Mouse (Mus musculus) MN1 (cell line): ENCODE measurements around the gene Nanp.

Source experiments
- DNase-seq: peaks from one replicate; pipeline ENCODE4 v3.0.0-alpha.2; 2016; ENCODE audit warnings: low spot score

The Nanp gene

GRCm38 (mm10) chr2:151039232-151039695 lies at the start of gene Nanp, which contains the start of gene Ninl:
TSS of gene Nanp (minus strand) at chr2:151039398.
TSS of gene Ninl (minus strand) at chr2:151039382.
- peak; percentile 98 for DNase-seq

GRCm38 (mm10) chr2:151056637-151057036 lies 17.4 kb upstream of the Nanp start:
- DNase-seq: no peak

- no peak for DNase-seq
These were observed 1.2 kb upstream of the Nanp start for GRCm38 (mm10) chr2:151040411-151040810.

- no peak for DNase-seq
These were observed 528 bp upstream of the Nanp start for GRCm38 (mm10) chr2:151039726-151040125.

GRCm38 (mm10) chr2:151038811-151039222 lies 381 bp downstream of the Nanp start:
- peak; percentile 45 for DNase-seq

GRCm38 (mm10) chr2:151037876-151038552 lies 1.2 kb downstream of the Nanp start:
- DNase-seq: no peak

GRCm38 (mm10) chr2:151037292-151037691 lies 1.9 kb downstream of the Nanp start:
- DNase-seq: no peak

- DNase-seq: no peak
These were observed 2.5 kb downstream of the Nanp start for GRCm38 (mm10) chr2:151036721-151037120.

- DNase-seq: no peak
These were observed 4.8 kb downstream of the Nanp start for GRCm38 (mm10) chr2:151034435-151034834.

GRCm38 (mm10) chr2:151021158-151021557 lies 18.0 kb downstream of the Nanp start:
- DNase-seq: no peak

- DNase-seq: no peak
These were observed 23.9 kb downstream of the Nanp start for GRCm38 (mm10) chr2:151015316-151015715.

GRCm38 (mm10) chr2:151011273-151011672 lies 27.9 kb downstream of the Nanp start:
- DNase-seq: no peak

- no peak for DNase-seq
These were observed 29.6 kb downstream of the Nanp start for GRCm38 (mm10) chr2:151009515-151010085.

GRCm38 (mm10) chr2:151008939-151009509 lies 30.2 kb downstream of the Nanp start:
- DNase-seq: no peak

- no peak for DNase-seq
These were observed 30.7 kb downstream of the Nanp start for GRCm38 (mm10) chr2:151008517-151008932.

- DNase-seq: no peak
These were observed 31.2 kb downstream of the Nanp start for GRCm38 (mm10) chr2:151008006-151008405.

GRCm38 (mm10) chr2:151006281-151006945 lies 32.8 kb downstream of the Nanp start:
- DNase-seq: no peak

GRCm38 (mm10) chr2:151004390-151004789 lies 34.8 kb downstream of the Nanp start:
- no peak for DNase-seq

GRCm38 (mm10) chr2:151003796-151004195 lies 35.4 kb downstream of the Nanp start:
- no peak for DNase-seq

- no peak for DNase-seq
These were observed 37.5 kb downstream of the Nanp start for GRCm38 (mm10) chr2:151001619-151002175.

GRCm38 (mm10) chr2:151000402-151001178 lies 38.6 kb downstream of the Nanp start:
- DNase-seq: peak; percentile 65

GRCm38 (mm10) chr2:150999021-150999420 lies 40.2 kb downstream of the Nanp start:
- no peak for DNase-seq
